Mouse (Mus musculus): ENCODE data around the gene Gbp7.
"Not testable (repeated sequence)": the region's sequence is repeated elsewhere in the genome, so short reads cannot be mapped to it uniquely, and the experiment has no call there.

Gene Gbp7

DNA sequence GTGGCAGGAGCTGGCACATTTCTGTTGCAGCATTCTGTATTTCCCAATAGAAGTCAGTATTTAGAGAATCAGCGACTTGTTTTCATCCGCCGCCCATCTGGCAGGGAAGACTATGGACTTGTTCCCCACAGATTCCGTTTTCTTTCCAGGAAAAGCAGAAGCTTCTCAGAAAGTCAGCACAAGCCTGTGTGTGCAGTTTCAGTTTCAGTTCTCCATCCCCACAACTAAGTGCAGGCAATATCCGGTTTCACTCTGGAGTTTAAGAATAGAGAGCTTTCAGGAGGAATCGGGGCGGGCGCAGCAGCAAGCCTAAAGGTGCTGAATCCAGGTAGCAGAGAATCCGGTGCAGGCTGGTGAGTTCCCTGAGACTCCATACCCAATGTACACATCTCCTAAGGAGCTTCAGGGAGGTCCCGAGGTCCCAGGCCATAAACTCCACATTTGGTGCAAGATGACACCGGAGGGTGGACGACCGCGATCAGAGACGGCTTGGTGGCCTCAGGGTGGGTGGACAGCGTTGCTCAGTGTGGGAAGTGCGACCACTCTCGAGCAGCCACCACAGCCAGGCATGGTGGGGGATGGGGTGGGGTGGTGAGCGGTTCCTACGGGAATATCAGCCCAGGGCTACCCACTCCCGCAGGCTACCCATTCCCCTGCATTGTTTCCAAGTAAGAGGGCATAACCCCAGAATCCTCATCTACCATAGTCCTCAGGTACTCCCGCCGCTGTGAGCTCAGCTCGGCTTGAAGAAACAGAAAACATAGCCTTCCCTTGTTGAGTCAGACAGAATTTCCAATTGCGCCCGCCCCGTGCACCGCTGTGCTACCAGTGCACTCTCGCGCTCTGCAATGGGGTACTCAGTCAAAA, at the start of gene Gbp7:
Gbp7 (plus strand) TSS at position 256 of the 867 bp plus-strand sequence.
- DNase-seq (ENCODE audit: low spot score in 2 of 2) = peak; percentile 45 to 47

DNA sequence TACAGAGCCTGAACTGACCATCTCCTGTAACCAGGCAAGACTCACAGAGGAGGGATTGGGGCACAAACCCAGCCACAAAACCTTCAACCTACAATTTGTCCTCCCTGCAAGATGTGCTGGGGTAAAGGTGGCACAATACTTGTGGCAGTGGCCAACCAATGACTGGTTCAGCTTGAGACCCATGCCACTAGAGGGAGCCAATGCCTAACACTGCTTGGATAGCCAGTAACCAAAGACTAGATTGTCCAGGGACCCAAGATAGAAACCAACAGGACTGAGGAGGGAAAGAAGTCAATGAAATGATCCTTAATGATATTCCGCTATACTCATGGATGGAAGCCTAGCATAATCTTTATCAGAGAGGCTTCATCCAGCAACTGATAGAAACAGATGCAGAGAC, 39.7 kb upstream of the Gbp7 start:
- DNase-seq (ENCODE audit: low spot score in 2 of 2) = peak; percentile 41 to 48

DNA sequence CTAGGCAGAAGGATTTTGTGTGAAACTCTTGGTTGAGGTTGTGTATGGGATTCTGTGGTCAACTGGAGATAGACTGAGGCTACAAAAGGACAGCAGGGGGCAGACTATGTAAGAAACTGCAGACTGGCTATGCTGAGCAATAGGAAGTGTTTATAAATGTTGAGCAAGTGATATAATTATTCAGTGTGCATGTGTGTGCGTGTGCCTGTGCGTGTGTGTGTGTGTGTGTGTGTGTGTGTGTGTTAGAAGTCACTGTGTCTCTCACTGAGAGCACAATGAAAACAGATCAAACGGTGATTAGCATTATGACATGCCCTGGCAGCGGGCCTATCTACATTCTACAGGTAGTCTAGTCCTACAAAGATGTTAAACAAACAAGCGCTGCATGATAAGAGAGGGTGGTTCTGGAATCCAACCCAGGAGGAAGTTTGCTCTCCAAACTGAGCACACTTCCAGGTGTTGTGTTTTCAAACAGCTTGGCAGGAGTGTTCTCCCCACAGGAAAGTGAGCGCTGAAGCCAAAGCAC, 36.5 kb upstream of the Gbp7 start, which contains the start of gene Gbp5:
Gbp5 (plus strand) TSS at position 443 of the 526 bp plus-strand sequence.
- DNase-seq (ENCODE audit: low spot score in 2 of 2) = peak; percentile 87 to 88

DNA sequence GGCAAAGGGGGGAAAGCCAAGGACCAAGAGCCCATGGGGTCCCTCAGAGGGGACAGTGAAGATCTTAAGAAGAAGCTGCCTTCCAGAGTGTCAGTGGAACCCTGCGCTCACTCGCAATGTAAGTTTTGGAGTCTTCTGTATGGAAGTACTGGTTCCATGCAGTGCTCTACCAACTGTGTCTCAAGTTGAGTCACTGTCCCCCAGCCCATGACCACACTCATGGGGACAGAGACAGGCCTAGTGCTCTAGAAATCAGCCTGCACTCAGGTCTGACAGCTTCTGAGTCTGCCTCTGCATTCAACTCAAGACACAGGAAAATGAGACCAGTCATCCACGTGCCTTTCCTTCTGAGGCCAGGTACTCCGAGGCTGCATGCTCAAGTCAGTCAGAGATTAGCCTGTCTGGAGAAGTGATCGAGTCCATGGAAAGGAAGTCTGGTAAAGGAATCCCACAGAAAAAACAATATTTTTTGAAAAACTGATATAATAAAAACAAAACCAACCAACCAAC, 34.9 kb upstream of the Gbp7 start:
- no peak for DNase-seq (ENCODE audit: low spot score in 2 of 2)

DNA sequence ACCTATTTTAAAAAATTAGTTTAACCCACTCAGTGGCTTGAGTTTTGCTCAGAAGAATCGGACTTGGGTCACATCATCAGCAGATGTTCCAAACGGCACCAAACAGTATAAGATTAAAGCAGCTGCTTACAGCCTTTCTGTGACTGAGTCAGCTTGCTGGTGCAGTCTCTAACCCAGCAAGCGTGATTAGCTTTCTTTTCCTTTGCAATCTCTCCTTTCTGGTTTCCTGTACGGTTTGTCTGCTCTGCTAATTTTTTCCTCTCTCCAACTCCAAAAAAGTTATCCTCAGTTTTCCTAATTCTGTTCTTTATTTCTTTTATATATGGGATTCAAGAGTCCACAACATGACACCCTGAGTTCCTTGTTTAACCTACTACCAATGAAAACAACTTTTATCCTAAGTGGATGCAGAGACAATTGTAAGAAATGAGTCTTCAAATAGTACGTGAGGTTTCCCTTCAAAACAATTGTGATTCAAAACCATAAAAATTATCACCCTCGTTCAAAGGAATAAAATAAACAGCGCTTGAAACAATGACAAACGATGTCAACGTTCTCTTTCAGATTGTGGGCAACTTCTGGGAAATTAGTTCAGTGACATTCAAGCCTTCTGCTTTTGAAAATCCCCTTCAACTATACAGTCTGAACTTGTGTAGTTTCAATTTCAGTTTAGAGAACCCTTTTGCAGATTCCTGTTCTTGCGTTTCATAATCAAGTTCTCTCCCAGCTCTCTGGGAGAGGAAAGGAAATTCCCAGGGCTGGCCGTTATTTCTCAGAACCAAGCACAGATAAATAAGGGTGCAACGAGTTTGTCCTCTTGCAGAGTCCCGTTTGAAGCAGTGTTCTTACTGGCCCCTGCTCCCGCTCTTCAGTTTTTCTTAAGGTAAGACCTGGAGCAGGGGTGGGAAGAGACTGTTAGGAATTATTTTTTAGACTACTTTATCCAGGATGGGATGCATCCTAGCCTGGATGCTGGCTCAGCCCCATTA, 33.7 kb upstream of the Gbp7 start:
- DNase-seq (ENCODE audit: low spot score in 2 of 2) = no peak

DNA sequence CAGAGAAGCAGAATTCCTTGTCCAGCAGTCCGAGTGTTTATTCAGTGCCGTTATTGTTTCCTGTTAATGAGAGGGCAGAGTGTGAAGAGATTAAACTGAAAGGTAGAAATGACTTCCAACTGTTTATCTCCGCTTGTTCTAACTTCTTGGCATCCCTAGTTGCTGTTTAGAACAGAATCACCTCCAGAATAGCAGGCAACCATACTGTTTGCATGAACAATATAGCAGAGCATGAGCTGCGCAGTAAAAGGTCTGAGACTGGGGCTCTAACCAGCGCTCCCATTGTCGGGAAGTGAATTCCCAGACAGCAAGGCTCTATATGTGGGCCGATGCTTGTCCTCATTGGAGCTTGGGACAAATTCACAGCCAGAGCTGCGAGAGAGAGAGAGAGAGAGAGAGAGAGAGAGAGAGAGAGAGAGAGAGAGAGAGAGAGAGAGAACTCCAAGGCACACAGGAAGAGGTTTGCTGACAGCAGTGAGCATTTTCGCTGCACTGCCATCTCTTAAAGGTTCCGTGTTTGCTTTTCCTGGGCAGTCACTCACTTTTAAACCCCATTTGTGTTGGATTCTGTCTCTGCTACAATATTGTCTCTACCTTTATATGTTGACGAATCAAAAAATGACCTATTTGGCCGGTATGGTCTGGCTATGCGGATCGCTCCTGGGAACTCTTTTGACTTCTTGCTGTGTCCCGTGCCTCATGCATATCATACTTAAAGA, 32.9 kb upstream of the Gbp7 start:
- no peak for DNase-seq (ENCODE audit: low spot score in 2 of 2)

DNA sequence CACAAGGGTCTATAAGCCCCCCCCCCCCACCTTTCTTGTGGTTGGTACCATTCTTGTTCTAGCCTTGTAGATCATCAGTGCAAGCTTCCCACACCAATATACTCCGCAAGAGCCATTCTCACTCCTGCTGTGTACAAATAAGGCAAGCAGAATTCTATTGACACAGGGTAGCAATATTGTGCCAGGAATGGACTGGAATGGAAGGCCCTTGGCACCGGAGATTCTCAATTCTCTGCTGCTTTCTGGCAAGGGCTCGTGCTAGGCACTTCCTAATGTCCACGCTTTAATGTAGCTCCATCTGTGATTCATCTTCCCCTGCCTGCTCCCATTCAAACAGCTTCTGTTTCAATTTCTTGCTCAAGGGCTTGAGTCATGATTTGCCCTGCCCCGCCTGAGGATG, 31.2 kb upstream of the Gbp7 start:
- no peak for DNase-seq (ENCODE audit: low spot score in 2 of 2)

DNA sequence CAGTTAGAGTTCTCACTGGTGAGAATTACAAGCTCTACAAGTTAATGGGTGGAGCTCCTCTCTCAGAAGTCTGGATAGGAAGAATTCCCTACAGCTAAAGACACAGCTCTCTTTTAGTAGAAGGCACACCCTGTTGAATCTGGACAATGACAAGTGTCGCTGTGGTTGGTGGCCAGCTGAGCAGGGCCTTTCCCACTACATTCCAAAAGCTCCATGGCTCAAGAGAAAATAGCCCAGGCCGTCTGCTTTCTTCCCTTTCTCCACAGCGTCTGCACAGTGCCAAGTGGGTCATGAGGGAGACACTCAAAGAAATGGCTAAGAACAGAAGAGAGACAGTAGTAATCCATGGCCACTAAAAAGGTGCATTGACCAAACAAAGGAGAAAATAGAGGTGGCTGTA, 2.0 kb upstream of the Gbp7 start:
- DNase-seq (ENCODE audit: low spot score in 2 of 2) = no peak

DNA sequence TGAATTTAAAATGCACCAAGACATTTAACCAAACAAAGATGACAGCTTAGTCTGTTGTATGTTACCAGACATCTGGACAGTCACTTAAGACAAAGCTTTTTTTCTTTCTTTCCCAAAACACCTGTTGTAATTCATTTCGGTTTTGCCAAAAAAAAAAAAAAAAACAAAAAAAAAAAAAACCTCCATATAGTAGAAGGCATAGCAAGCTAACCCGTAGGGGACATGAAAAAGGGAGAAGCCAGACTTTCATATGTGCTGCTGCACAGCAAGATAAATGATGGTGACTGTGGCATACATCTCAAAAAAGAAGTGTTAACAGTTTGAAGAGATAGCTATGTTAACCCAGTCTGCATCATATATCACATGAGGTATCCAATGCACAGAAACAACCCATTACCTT, 545 bp upstream of the Gbp7 start:
- DNase-seq (ENCODE audit: low spot score in 2 of 2) = no peak

DNA sequence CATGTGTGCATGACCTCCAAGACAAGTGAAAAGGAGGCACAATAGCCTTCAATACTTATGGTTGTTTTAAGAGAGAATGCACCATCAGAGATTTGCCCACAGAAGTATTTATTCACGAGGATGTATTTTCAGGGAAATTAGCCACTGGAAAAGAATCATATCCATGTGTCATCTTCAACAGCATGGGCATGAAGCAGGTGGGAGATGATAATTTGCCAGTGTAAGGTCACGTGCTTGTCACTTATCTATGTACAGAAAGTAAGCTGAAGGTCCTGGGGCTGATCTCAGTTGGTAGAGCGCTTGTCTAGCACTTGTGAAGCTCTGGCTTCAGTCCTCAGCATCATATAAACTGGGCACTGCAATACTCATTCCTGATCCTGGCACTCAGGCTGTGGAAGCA, 1.5 kb downstream of the Gbp7 start:
- no peak for DNase-seq (ENCODE audit: low spot score in 2 of 2)

DNA sequence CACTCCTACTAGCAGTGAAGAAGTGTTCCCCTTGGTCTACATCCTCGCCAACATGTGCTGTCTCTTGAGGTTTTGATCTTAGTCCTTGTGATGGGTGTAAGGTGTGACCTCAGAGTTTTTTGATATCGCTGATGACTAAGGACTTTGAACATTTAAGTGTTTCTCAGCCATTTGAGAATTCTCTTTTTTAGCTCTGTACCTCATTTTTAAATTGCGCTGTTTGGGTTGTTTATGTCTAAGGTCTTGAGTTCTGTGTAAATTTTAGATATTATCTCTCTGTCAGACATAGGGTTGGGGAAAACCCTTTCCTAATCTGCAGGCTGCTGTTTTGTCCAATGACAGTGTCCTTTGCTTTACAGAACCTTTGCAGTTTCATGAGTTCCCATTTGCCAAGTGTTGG, 3.0 kb downstream of the Gbp7 start:
- no peak for DNase-seq (ENCODE audit: low spot score in 2 of 2)

DNA sequence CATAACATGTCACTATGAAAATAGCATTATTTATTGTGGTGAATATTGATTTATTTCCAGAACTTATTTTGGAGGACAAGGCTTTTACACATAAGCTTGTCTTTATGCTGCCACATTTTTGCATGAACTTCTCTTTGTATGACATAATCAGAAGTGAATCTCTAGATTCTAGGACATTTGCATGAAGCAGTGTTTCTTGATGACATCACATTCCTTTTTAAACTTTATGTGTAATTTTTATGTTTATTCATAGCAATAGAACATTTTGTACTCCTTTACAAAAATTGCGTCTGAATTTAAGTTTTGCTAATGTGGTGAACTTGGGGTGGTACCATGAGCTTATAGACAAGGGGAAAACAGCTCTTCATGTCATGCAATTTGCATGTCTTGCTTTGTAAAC, 5.5 kb downstream of the Gbp7 start:
- no peak for DNase-seq (ENCODE audit: low spot score in 2 of 2)

DNA sequence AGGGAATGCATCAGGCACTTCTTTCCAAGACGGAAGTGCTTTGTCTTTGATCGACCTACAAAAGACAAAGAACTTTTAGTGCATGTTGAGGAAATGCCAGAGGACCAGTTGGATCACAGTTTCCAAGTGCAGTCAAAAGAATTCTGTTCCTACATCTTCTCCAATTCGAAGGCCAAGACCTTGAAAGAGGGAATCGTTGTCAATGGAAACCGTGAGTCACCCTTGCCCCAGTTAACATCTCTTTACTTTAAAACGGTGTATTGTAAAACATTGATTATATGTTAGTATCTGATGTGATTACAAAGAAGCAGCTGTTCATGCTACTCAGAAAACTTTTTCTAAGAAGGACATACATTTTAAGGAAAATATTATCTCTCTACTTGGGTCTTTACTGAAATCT, 11.2 kb downstream of the Gbp7 start:
- no peak for DNase-seq (ENCODE audit: low spot score in 2 of 2)

DNA sequence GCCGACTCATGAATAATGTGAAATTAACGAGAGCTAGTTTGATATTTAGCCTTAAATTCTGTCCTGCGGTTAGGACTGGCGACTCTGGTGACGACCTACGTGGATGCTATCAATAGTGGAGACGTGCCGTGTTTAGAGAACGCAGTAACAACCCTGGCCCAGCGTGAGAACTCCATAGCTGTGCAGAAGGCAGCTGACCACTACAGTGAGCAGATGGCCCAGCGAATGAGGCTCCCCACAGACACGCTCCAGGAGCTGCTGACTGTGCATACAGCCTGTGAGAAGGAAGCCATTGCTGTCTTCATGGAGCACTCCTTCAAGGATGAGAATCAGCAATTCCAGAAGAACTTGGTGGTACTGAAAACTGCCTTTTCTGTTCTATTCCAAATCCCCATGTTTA, 12.6 kb downstream of the Gbp7 start:
- not testable (repeated sequence) for DNase-seq (ENCODE audit: low spot score in 2 of 2)

DNA sequence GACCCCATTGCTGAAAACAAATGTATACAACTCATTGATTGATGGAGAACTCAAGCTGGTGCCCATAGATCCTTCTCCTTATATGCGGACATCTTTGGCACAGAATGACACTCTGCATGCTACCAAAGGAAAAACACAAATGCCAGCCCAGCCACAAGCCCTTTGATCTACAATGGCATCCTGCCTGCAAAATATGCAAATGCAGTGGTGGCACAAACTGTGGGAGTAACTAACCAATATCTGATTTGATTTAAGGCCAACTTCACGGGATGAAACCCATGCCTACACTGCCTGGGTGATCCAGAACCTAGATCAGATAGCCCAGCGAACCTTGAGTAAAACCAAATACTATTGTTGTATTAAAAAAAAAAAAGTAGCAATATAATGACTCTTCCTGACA, 16.5 kb downstream of the Gbp7 start:
- no peak for DNase-seq (ENCODE audit: low spot score in 2 of 2)

DNA sequence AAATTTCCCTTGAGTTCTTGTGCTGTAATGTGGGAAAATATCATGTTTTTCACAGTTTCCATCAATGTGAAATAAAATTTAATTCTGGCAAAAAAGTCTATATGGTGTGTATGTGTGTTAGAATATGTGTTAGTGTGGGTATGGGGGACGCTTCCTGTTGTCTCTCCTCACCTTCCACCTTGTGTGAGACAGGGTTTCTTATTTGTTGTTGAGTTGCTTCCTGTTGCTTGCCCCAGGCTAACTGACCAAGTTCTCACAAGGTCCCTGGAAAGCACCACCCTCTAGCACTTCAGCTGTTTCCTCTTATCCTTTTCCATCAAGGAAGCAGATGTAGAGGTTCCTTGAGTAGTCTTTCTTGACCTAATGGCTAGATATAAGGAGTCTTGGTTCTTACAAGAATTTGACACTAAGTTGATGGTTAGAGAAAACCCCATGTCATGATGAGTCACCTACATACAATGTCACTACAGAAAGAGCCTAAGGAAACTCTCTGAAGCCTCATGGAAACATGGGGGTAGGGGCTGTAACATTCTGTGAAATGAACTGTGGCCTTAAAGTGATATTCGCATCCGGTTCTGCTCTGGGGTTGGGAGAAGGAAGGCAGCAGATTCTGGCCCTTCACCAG, 20.0 kb downstream of the Gbp7 start:
- no peak for DNase-seq (ENCODE audit: low spot score in 2 of 2)

DNA sequence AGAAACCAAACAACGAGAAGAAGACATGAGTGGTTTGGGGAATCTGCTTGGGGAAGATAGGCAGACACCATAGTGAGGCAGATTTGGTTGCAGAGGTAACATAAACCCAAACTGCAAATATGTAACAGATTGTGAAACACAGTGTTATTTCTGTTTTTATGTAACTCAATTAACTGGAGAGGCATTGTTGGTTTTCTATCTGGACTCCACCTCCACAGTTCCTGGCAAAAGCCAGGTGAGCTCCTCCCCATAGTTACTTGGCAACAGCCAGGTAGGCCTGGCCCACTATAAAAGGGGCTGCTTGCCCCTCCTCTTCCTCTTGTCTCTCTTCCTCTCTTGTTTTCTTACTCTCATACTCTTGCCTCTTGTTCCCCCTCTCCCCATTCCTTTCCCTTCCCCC, 24.5 kb downstream of the Gbp7 start:
- no peak for DNase-seq (ENCODE audit: low spot score in 2 of 2)

DNA sequence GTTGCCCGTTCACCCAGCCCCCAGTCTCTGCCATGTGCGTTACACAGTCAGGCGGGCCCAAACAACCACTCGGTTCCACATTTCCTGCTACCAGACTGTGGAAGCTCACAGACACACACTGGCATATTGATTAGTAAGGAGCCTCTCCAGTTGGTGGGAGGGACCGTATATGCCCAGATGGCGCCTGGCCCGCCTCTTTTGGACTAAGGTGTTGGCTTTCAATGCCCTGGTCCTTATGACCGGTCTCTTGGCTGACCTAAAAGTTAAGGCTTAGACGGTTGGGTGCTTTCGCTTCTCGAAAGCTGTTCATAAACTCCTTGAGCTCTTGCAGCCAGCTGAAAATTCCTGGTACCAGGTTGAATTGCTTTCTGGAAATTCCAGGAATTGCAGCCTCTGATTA, 25.5 kb downstream of the Gbp7 start:
- no peak for DNase-seq (ENCODE audit: low spot score in 2 of 2)

DNA sequence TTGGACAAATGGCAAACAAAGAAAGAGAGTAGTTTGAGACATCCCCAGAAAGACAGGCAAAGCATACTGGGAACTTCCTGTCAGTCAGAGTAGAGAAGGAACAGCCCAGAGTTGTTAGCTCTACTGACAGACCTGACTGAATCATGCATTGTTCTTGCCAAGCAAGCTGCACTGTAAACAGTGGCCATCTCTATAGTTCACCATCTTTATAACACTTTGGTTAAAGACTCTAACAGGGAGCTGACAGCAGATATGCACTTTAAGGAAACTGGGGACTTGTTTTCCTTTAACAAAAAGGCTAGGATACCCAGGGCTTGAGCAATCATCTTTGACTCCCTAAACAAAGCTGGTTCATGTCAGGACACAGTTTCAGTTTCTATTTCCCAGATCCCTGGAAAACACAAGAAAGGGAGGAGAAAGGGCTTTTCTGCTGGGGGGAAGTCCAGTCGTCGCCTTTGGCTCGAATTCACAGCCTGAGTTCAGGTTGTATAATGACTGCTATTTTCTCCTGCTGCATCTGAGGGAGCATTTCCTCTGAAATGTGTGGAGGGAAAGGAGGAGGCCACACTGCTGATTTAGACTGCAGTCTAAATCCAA, 29.6 kb downstream of the Gbp7 start, which contains the start of gene Gbp3:
Gbp3 (plus strand) TSS at position 395 of the 597 bp plus-strand sequence.
- DNase-seq (ENCODE audit: low spot score in 2 of 2) = peak in 1 of 2 experiments; percentile 48

DNA sequence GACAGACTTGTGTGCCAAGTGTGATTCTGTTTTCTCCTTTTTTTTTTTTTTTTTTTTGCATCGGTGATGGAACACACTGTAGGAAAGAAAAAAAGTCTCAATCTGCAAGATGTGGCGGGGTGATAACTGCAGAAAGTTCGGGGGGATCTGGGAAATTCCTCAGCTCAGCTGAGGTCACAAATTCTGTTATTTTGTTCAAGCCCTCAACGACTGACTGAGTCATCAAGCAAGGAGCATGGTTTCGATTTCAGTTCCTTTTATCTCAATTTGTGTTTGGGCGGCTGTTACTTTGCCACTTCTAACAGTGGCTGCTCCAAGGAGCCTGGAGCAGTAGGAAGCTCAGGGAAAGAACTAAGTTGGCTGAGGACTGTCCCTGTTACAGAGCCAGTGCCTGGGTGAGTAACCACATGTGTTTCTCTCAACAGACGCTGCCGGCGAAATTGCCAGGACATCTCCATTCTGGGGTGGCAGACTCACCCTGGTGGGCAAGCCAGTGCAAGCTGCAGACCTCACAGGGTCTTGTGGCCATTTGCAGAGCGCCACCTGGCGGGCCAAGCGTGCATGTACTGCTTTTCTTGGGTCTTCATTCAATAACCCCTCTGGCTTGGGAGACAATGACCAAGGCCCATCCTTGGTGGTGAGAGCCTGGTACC, 30.3 kb downstream of the Gbp7 start:
- peak; percentile 77 for DNase-seq (ENCODE audit: low spot score in 2 of 2)
